Mouse (Mus musculus) stomach, postnatal 0 days (tissue): ENCODE measurements around the gene Cdr2. TPM values are rescaled to one million over a fixed set of nuclear protein-coding genes. Genes with fewer than 3 reads are reported as not detected.
"Not testable (repeated sequence)": the region's sequence is repeated elsewhere in the genome, so short reads cannot be mapped to it uniquely, and the experiment has no call there.

ENCODE experiments used
- ATAC-seq: fragments of 200-750 bp; cut with Nextera tagmentation; 2 replicates; pipeline ENCODE4 v1.8.0; 2017; ENCODE audit not compliant: low FRiP score, low TSS enrichment
- DNase-seq: peaks from one replicate; pipeline ENCODE4 v3.0.0-alpha.2; 2016; ENCODE audit warnings: low spot score
- H3K27ac ChIP-seq: fragments of 300-500 bp; sonication (generic); replicated peaks from 2 replicates; pipeline ENCODE4 v1.5.1; 2014; ENCODE audit warnings: mild to moderate bottlenecking, control low read depth
- H3K27me3 ChIP-seq: fragments of 300-500 bp; sonication (generic); 2 replicates; pipeline ENCODE4 v1.6.1; 2014; ENCODE audit warnings: low read length; ENCODE audit not compliant: control insufficient read depth, insufficient read depth
- H3K36me3 ChIP-seq: fragments of 300-500 bp; sonication (generic); 2 replicates; pipeline ENCODE4 v1.6.1; 2014; ENCODE audit warnings: low read length, mixed read lengths; ENCODE audit not compliant: control insufficient read depth, insufficient read depth
- H3K4me1 ChIP-seq: fragments of 300-500 bp; sonication (generic); replicated peaks from 2 replicates; pipeline ENCODE4 v1.6.1; 2014; ENCODE audit warnings: antibody characterized with exemption; ENCODE audit not compliant: control insufficient read depth, insufficient read depth
- H3K4me2 ChIP-seq: fragments of 300-500 bp; sonication (generic); replicated peaks from 2 replicates; pipeline ENCODE4 v1.6.1; 2014; ENCODE audit warnings: low read depth, mild to moderate bottlenecking, control low read depth, moderate library complexity
- H3K4me3 ChIP-seq: fragments of 300-500 bp; sonication (generic); 2 replicates; pipeline ENCODE4 v1.5.1; 2014; ENCODE audit warnings: low read depth, low read length, control low read depth
- H3K9ac ChIP-seq: fragments of 300-500 bp; sonication (generic); 2 replicates; pipeline ENCODE4 v1.6.1; 2014; ENCODE audit warnings: mild to moderate bottlenecking, low read length, control low read depth, mixed read lengths
- H3K9me3 ChIP-seq: fragments of 300-500 bp; sonication (generic); 2 replicates; pipeline ENCODE4 v1.6.1; 2016; ENCODE audit warnings: low read length; ENCODE audit not compliant: control insufficient read depth
- CTCF ChIP-seq: IDR thresholded peaks from 2 replicates; pipeline ENCODE4 v1.5.1; 2016; ENCODE audit warnings: antibody characterized with exemption, low read depth, mild to moderate bottlenecking, moderate library complexity
- EP300 ChIP-seq: optimal IDR thresholded peaks from 2 replicates; pipeline ENCODE3; 2016; ENCODE audit warnings: antibody characterized with exemption
- WGBS: fragments of 180-500 bp; shearing (Covaris S2); extraction: QIAGEN DNeasy Blood & Tissue Kit; methylation state at CpG from one replicate; pipeline ENCODE4 v1.1.7; 2014; 5-methylcytosine and 5-hydroxymethylcytosine counted together
- polyA plus RNA-seq: library from polyadenylated mRNA; unstranded; fragments of >200 nt; fragmentation: Nextera tagmentation; extraction: Ambion mirVana; gene quantifications from 2 replicates; pipeline ENCODE4 v1.2.1, GENCODE M21; 2015

Cdr2 gene
- polyA plus RNA-seq, 1 experiment from 2014 or later: 5.6 TPM

- Histone ChIP-seq H3K9ac (no peak overlapping the region), H3K4me3 (no peak overlapping the region), H3K4me2 (no peak overlapping the region), H3K27me3 (no peaks in the 10 kb centered on the region), H3K36me3 (no peaks in the 10 kb centered on the region), H3K4me1 (no peaks in the 10 kb centered on the region), H3K27ac (no peak overlapping the region), H3K9me3 (no peaks in the 10 kb centered on the region)
- ATAC-seq (no peak), DNase-seq (no peak)
- TF ChIP-seq EP300 (no peak), CTCF (no peak)
- 70% methylated on average over 4 of the region's 4 CpGs for WGBS
These were observed 2.1 kb downstream of the Cdr2 start for GRCm38 (mm10) chr7:120980041-120980440.

- Histone ChIP-seq H3K36me3 (no peaks in the 10 kb centered on the region), H3K9ac (no peak overlapping the region), H3K9me3 (no peaks in the 10 kb centered on the region), H3K4me1 (no peaks in the 10 kb centered on the region), H3K27me3 (no peaks in the 10 kb centered on the region), H3K4me3 (no peak overlapping the region), H3K27ac (0 out of 2 replicates have a peak overlapping the region, but pooled peaks have one; percentile 35), H3K4me2 (no peak overlapping the region)
- no peak for DNase-seq
- WGBS: 33% methylated on average over 7 of the region's 7 CpGs
- TF ChIP-seq EP300 (no peak), CTCF (no peak)
- peak; percentile 22; the same call in 1 of the 2 replicates for ATAC-seq
These were observed 5.0 kb downstream of the Cdr2 start for GRCm38 (mm10) chr7:120977063-120977462.

- Histone ChIP-seq H3K27ac (no peak overlapping the region), H3K36me3 (no peaks in the 10 kb centered on the region), H3K4me3 (no peak overlapping the region), H3K27me3 (no peaks in the 10 kb centered on the region), H3K4me2 (no peak overlapping the region), H3K9me3 (no peaks in the 10 kb centered on the region), H3K4me1 (no peaks in the 10 kb centered on the region), H3K9ac (no peak overlapping the region)
- TF ChIP-seq EP300 (no peak), CTCF (no peak)
- ATAC-seq: no peak
- no peak for DNase-seq
- 44% methylated on average over 3 of the region's 3 CpGs for WGBS
These were observed 8.1 kb downstream of the Cdr2 start for GRCm38 (mm10) chr7:120974001-120974400.

GRCm38 (mm10) chr7:120972471-120972870 is 9.6 kb downstream of the Cdr2 start:
- H3K4me2 ChIP-seq, H3K27me3 ChIP-seq, H3K4me1 ChIP-seq, ATAC-seq, DNase-seq, H3K4me3 ChIP-seq, H3K36me3 ChIP-seq, H3K9me3 ChIP-seq, H3K27ac ChIP-seq, H3K9ac ChIP-seq: not testable (repeated sequence)
- 0 out of 2 replicates have a peak, but pooled peaks have one; percentile 1 for TF ChIP-seq CTCF
- WGBS: 63% methylated on average over 2 of the region's 2 CpGs

GRCm38 (mm10) chr7:120970112-120970511 is 12.0 kb downstream of the Cdr2 start:
- TF ChIP-seq CTCF (no peak), EP300 (no peak)
- H3K27me3 ChIP-seq: no peaks in the 10 kb centered on the region
- H3K9ac ChIP-seq: no peak overlapping the region
- H3K9me3 ChIP-seq: no peaks in the 10 kb centered on the region
- no peaks in the 10 kb centered on the region; the same call in 1 of the 2 replicates for H3K36me3 ChIP-seq
- DNase-seq: no peak
- 70% methylated on average over 5 of the region's 5 CpGs for WGBS
- no peak overlapping the region for H3K4me2 ChIP-seq
- no peaks in the 10 kb centered on the region for H3K4me1 ChIP-seq
- ATAC-seq: no peak
- no peak overlapping the region for H3K4me3 ChIP-seq
- no peak overlapping the region for H3K27ac ChIP-seq

GRCm38 (mm10) chr7:120969221-120969620 is 12.9 kb downstream of the Cdr2 start:
- DNase-seq (no peak), ATAC-seq (no peak)
- H3K4me1 ChIP-seq: no peaks in the 10 kb centered on the region
- H3K27ac ChIP-seq: no peak overlapping the region
- no peak overlapping the region for H3K9ac ChIP-seq
- no peak overlapping the region for H3K4me2 ChIP-seq
- no peak overlapping the region for H3K4me3 ChIP-seq
- TF ChIP-seq EP300 (no peak), CTCF (no peak)
- no peaks in the 10 kb centered on the region for H3K9me3 ChIP-seq
- H3K36me3 ChIP-seq: no peaks in the 10 kb centered on the region; the same call in 1 of the 2 replicates
- WGBS: 57% methylated on average over 7 of the region's 7 CpGs
- no peaks in the 10 kb centered on the region for H3K27me3 ChIP-seq
